Mouse (Mus musculus): ENCODE data around the gene Foxp2. TPM values are rescaled to one million over a fixed set of nuclear protein-coding genes. Genes with fewer than 3 reads are reported as not detected.

Foxp2 gene
- 39.6 and 50.8 TPM in 2 replicates for total RNA-seq (2014; rRNA removed)
- 18.3 and 37.2 TPM in 2 replicates for polyA plus RNA-seq (2015; fragmentation: Nextera tagmentation; extraction: Ambion mirVana)

GRCm38 (mm10) chr6:14901183-14901970, at the start of gene Foxp2:
Gene Foxp2 (plus strand): TSS chr6:14901349.
- Histone ChIP-seq H3K9ac (peak within 1 kb of the TSS; percentile 74), H3K36me3 (ENCODE audit: insufficient read depth) (no peaks in the 10 kb centered on the region), H3K27ac (ENCODE audit: low read depth, low read length) (peak within 1 kb of the TSS; percentile 82), H3K4me2 (ENCODE audit: low read depth) (peak within 1 kb of the TSS; percentile 94), H3K4me1 (ENCODE audit: insufficient read depth) (peaks cover 4% of the 10 kb centered on the region; the same call in 1 of the 2 replicates), H3K4me3 (ENCODE audit: low read depth, low read length) (peak within 1 kb of the TSS; percentile 73), H3K27me3 (ENCODE audit: insufficient read depth, low read length) (no peaks in the 10 kb centered on the region), H3K9me3 (ENCODE audit: low read length) (no peaks in the 10 kb centered on the region)
- peak; percentile 78 for ATAC-seq
- TF ChIP-seq CTCF (IDR thresholded peaks at IDR 0.05; ENCODE audit: low read depth), result no peak
- DNase-seq, result peak; percentile 86
- 2% methylated on average over 78 of the region's 80 CpGs for WGBS

- Histone ChIP-seq H3K4me1 (ENCODE audit: insufficient read depth) (no peaks in the 10 kb centered on the region), H3K9ac (no peak overlapping the region), H3K27ac (ENCODE audit: low read depth, low read length) (no peak overlapping the region), H3K9me3 (ENCODE audit: low read length) (no peaks in the 10 kb centered on the region), H3K4me3 (ENCODE audit: low read depth, low read length) (no peak overlapping the region), H3K4me2 (ENCODE audit: low read depth) (no peak overlapping the region), H3K36me3 (ENCODE audit: insufficient read depth) (no peaks in the 10 kb centered on the region), H3K27me3 (ENCODE audit: insufficient read depth, low read length) (no peaks in the 10 kb centered on the region)
- DNase-seq (no peak), ATAC-seq (no peak)
- no peak for TF ChIP-seq CTCF (IDR thresholded peaks at IDR 0.05; ENCODE audit: low read depth)
Observed at GRCm38 (mm10) chr6:14885199-14885598, 15.9 kb upstream of the Foxp2 start.

GRCm38 (mm10) chr6:14897028-14897427, 4.1 kb upstream of the Foxp2 start:
- WGBS, result 5% methylated on average over 2 of the region's 2 CpGs
- Histone ChIP-seq H3K27ac (ENCODE audit: low read depth, low read length) (no peak overlapping the region), H3K27me3 (ENCODE audit: insufficient read depth, low read length) (no peaks in the 10 kb centered on the region), H3K4me3 (ENCODE audit: low read depth, low read length) (no peak overlapping the region), H3K36me3 (ENCODE audit: insufficient read depth) (no peaks in the 10 kb centered on the region), H3K4me1 (ENCODE audit: insufficient read depth) (peaks cover 4% of the 10 kb centered on the region; the same call in 1 of the 2 replicates), H3K9ac (no peak overlapping the region), H3K4me2 (ENCODE audit: low read depth) (no peak overlapping the region), H3K9me3 (ENCODE audit: low read length) (no peaks in the 10 kb centered on the region)
- peak; percentile 70 for TF ChIP-seq CTCF (IDR thresholded peaks at IDR 0.05; ENCODE audit: low read depth)
- no peak for ATAC-seq
- DNase-seq, result peak; percentile 69

- H3K9ac ChIP-seq, result peak overlapping the region; percentile 39; the same call in 1 of the 2 replicates
- DNase-seq, result peak; percentile 37
- WGBS, result 9% methylated on average over 31 of the region's 31 CpGs
- no peak overlapping the region for H3K27ac ChIP-seq (ENCODE audit: low read depth, low read length)
- H3K36me3 ChIP-seq (ENCODE audit: insufficient read depth), result no peaks in the 10 kb centered on the region
- H3K4me3 ChIP-seq (ENCODE audit: low read depth, low read length), result peak overlapping the region; percentile 25
- peaks cover 4% of the 10 kb centered on the region; the same call in 1 of the 2 replicates for H3K4me1 ChIP-seq (ENCODE audit: insufficient read depth)
- no peaks in the 10 kb centered on the region for H3K9me3 ChIP-seq (ENCODE audit: low read length)
- peak overlapping the region; percentile 48 for H3K4me2 ChIP-seq (ENCODE audit: low read depth)
- H3K27me3 ChIP-seq (ENCODE audit: insufficient read depth, low read length), result no peaks in the 10 kb centered on the region
- no peak for TF ChIP-seq CTCF (IDR thresholded peaks at IDR 0.05; ENCODE audit: low read depth)
- ATAC-seq, result no peak
Observed at GRCm38 (mm10) chr6:14898096-14898855, 2.9 kb upstream of the Foxp2 start.

GRCm38 (mm10) chr6:14899021-14899610, 2.0 kb upstream of the Foxp2 start:
- H3K36me3 ChIP-seq (ENCODE audit: insufficient read depth), result no peaks in the 10 kb centered on the region
- ATAC-seq, result no peak
- no peak overlapping the region for H3K27ac ChIP-seq (ENCODE audit: low read depth, low read length)
- H3K9me3 ChIP-seq (ENCODE audit: low read length), result no peaks in the 10 kb centered on the region
- peaks cover 4% of the 10 kb centered on the region; the same call in 1 of the 2 replicates for H3K4me1 ChIP-seq (ENCODE audit: insufficient read depth)
- H3K4me3 ChIP-seq (ENCODE audit: low read depth, low read length), result no peak overlapping the region
- H3K9ac ChIP-seq, result no peak overlapping the region
- H3K4me2 ChIP-seq (ENCODE audit: low read depth), result peak overlapping the region; percentile 94
- peak; percentile 23 for DNase-seq
- H3K27me3 ChIP-seq (ENCODE audit: insufficient read depth, low read length), result no peaks in the 10 kb centered on the region
- WGBS, result 17% methylated on average over 19 of the region's 19 CpGs
- no peak for TF ChIP-seq CTCF (IDR thresholded peaks at IDR 0.05; ENCODE audit: low read depth)

GRCm38 (mm10) chr6:14899936-14900578, 1.1 kb upstream of the Foxp2 start:
- peak; percentile 57 for DNase-seq
- Histone ChIP-seq H3K4me1 (ENCODE audit: insufficient read depth) (peaks cover 4% of the 10 kb centered on the region; the same call in 1 of the 2 replicates), H3K36me3 (ENCODE audit: insufficient read depth) (no peaks in the 10 kb centered on the region), H3K27me3 (ENCODE audit: insufficient read depth, low read length) (no peaks in the 10 kb centered on the region), H3K4me2 (ENCODE audit: low read depth) (peak overlapping the region; percentile 94), H3K9me3 (ENCODE audit: low read length) (no peaks in the 10 kb centered on the region), H3K27ac (ENCODE audit: low read depth, low read length) (peak overlapping the region; percentile 82), H3K9ac (peak overlapping the region; percentile 74), H3K4me3 (ENCODE audit: low read depth, low read length) (peak overlapping the region; percentile 73)
- peak; percentile 8; the same call in 1 of the 2 replicates for ATAC-seq
- WGBS, result under 1% methylated on average over 29 of the region's 29 CpGs
- TF ChIP-seq CTCF (IDR thresholded peaks at IDR 0.05; ENCODE audit: low read depth), result no peak
